Mouse (Mus musculus) lung, postnatal 0 days (tissue): ENCODE results near the gene Neurog3.

ENCODE experiments used
- CTCF ChIP-seq: IDR thresholded peaks from 2 replicates; pipeline ENCODE4 v1.5.1; 2016; ENCODE audit warnings: antibody characterized with exemption, mild to moderate bottlenecking
- EP300 ChIP-seq: IDR thresholded peaks from 2 replicates; pipeline ENCODE4 v1.6.1; 2016; ENCODE audit warnings: antibody characterized with exemption, mild to moderate bottlenecking, control low read depth

- TF ChIP-seq CTCF, result no peak
- TF ChIP-seq EP300, result no peak
Observed at GRCm38 (mm10) chr10:62086826-62087225, 46.1 kb upstream of the Neurog3 start.
